Mouse (Mus musculus) forebrain, embryonic 10.5 days (tissue): Measurements from ENCODE around the gene Bach1. TPM values are rescaled to one million over a fixed set of nuclear protein-coding genes. Genes with fewer than 3 reads are reported as not detected.
A peak's percentile ranks its signal among the peaks of the same experiment; 100 is the strongest.

Experiments
- DNase-seq: peaks from one replicate; pipeline ENCODE4 v3.0.0-alpha.2; 2017; ENCODE audit warnings: low spot score; ENCODE audit errors: extremely low spot score
- H3K27ac ChIP-seq: fragments of 300-500 bp; sonication (generic); 2 replicates; pipeline ENCODE4 v1.5.1; 2016; ENCODE audit warnings: mild to moderate bottlenecking
- H3K27me3 ChIP-seq: fragments of 300-500 bp; sonication (generic); 2 replicates; pipeline ENCODE4 v1.6.1; 2016; ENCODE audit warnings: mild to moderate bottlenecking; ENCODE audit not compliant: poor library complexity, severe bottlenecking
- H3K36me3 ChIP-seq: fragments of 300-500 bp; sonication (generic); replicated peaks from 2 replicates; pipeline ENCODE4 v1.6.1; 2016; ENCODE audit warnings: mild to moderate bottlenecking, moderate library complexity
- H3K4me1 ChIP-seq: fragments of 300-500 bp; sonication (generic); 2 replicates; pipeline ENCODE4 v1.6.1; 2016
- H3K4me3 ChIP-seq: fragments of 300-500 bp; sonication (generic); 2 replicates; pipeline ENCODE4 v1.5.1; 2016; ENCODE audit warnings: mild to moderate bottlenecking, moderate library complexity
- H3K9me3 ChIP-seq: fragments of 300-500 bp; sonication (generic); 2 replicates; pipeline ENCODE4 v1.6.1; 2016; ENCODE audit warnings: mild to moderate bottlenecking, moderate library complexity
- WGBS: fragments of 180-500 bp; shearing (Covaris S2); methylation state at CpG from one replicate; pipeline ENCODE4 v1.1.7; 2016; 5-methylcytosine and 5-hydroxymethylcytosine counted together
- polyA plus RNA-seq: library from polyadenylated mRNA; unstranded; fragments of >200 nt; fragmentation: Nextera tagmentation; extraction: Ambion mirVana; gene quantifications from 2 replicates; pipeline ENCODE4 v1.2.1, GENCODE M21; 2016

Bach1 gene
- polyA plus RNA-seq, 1 experiment from 2014 or later, result 12.0 TPM

DNA sequence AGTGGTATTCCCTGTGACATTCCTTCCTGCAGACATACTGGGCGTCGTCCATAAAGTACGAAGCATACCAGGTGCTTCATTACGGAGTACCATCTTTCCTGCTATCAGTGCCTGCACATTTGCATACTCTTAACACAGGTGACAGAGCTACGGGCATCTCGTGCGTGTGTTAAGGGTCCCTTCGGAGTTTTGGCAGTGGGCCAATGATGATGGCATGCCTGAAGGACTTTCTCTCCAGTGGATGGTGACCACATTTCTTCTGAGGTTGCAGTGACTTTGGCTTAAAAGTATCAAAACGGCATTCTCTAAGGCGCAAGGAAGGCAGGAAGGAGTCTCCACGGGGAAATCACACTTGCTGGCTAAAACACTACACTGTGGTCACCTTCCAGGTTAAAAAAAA lies 37.4 kb downstream of the Bach1 start:
- peaks cover 8% of the 10 kb centered on the region for H3K36me3 ChIP-seq
- DNase-seq, result no peak
- H3K27ac ChIP-seq, result no peak overlapping the region
- H3K27me3 ChIP-seq, result no peaks in the 10 kb centered on the region
- H3K4me1 ChIP-seq, result peaks cover 13% of the 10 kb centered on the region
- 93% methylated on average over 11 of the region's 11 CpGs for WGBS
- H3K9me3 ChIP-seq, result no peaks in the 10 kb centered on the region
- no peak overlapping the region for H3K4me3 ChIP-seq

- DNase-seq, result no peak
- H3K27me3 ChIP-seq, result no peaks in the 10 kb centered on the region
- no peak overlapping the region for H3K27ac ChIP-seq
- peaks cover 13% of the 10 kb centered on the region for H3K4me1 ChIP-seq
- no peaks in the 10 kb centered on the region for H3K9me3 ChIP-seq
- 78% methylated on average over 8 of the region's 8 CpGs for WGBS
- no peak overlapping the region for H3K4me3 ChIP-seq
- peaks cover 5% of the 10 kb centered on the region; the same call in 1 of the 2 replicates for H3K36me3 ChIP-seq
Observed at GRCm38 (mm10) chr16:87737296-87737695, 38.6 kb downstream of the Bach1 start.

- Histone ChIP-seq H3K4me1 (peaks cover 13% of the 10 kb centered on the region), H3K27ac (no peak overlapping the region), H3K4me3 (no peak overlapping the region), H3K9me3 (no peaks in the 10 kb centered on the region), H3K36me3 (peaks cover 5% of the 10 kb centered on the region; the same call in 1 of the 2 replicates), H3K27me3 (no peaks in the 10 kb centered on the region)
- DNase-seq, result no peak
- WGBS, result 93% methylated on average over 21 of the region's 21 CpGs
Observed at GRCm38 (mm10) chr16:87737842-87738639, 39.3 kb downstream of the Bach1 start.

DNA sequence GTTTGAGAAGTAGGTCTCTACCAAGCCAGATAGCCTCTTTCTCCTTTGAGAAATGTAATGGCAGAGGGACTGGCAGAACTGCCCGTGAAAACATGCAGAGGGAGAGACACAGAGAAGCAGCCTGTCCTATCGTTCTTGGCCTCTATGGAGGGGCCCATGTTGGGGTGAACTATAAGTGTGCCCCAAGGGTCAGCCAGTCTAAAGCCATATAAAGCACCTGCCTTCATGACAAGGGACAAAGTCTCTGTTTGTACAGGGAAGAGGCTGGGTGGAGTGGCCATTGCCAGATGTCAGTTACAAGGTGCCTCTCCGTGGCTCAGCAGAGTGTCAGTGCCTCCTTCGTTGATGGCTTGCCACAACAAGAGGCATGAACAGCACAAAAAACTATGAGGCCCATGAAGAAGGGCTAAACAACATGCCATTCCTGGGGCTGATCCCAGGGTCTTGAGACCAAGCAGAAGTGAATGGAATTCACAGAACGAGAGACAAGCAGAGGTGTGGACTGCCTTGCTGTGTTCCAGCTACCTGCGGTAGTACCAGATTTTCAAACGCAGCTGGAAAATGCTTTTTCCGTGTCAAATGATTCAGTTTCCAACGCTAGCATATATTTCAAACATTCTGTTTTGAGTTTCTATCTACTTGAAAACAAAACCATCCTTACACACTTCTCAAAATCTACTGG lies 42.4 kb downstream of the Bach1 start:
- H3K4me3 ChIP-seq, result no peak overlapping the region
- H3K9me3 ChIP-seq, result no peaks in the 10 kb centered on the region
- no peak for DNase-seq
- peaks cover 8% of the 10 kb centered on the region for H3K4me1 ChIP-seq
- H3K36me3 ChIP-seq, result no peaks in the 10 kb centered on the region
- WGBS, result 92% methylated on average over 9 of the region's 9 CpGs
- H3K27me3 ChIP-seq, result no peaks in the 10 kb centered on the region
- H3K27ac ChIP-seq, result no peak overlapping the region

- H3K27me3 ChIP-seq, result no peaks in the 10 kb centered on the region
- DNase-seq, result no peak
- H3K4me3 ChIP-seq, result no peak overlapping the region
- no peaks in the 10 kb centered on the region for H3K36me3 ChIP-seq
- H3K9me3 ChIP-seq, result no peaks in the 10 kb centered on the region
- H3K4me1 ChIP-seq, result peaks cover 8% of the 10 kb centered on the region
- WGBS, result 50% methylated on average over 3 of the region's 3 CpGs
- H3K27ac ChIP-seq, result peak overlapping the region; percentile 44; the same call in 1 of the 2 replicates
Observed at GRCm38 (mm10) chr16:87743661-87744060, 44.9 kb downstream of the Bach1 start.

GRCm38 (mm10) chr16:87744338-87744737 lies 45.6 kb downstream of the Bach1 start:
- no peak overlapping the region for H3K27ac ChIP-seq
- no peaks in the 10 kb centered on the region for H3K36me3 ChIP-seq
- peaks cover 8% of the 10 kb centered on the region for H3K4me1 ChIP-seq
- no peaks in the 10 kb centered on the region for H3K9me3 ChIP-seq
- H3K27me3 ChIP-seq, result no peaks in the 10 kb centered on the region
- DNase-seq, result no peak
- 92% methylated on average over 2 of the region's 2 CpGs for WGBS
- H3K4me3 ChIP-seq, result no peak overlapping the region

DNA sequence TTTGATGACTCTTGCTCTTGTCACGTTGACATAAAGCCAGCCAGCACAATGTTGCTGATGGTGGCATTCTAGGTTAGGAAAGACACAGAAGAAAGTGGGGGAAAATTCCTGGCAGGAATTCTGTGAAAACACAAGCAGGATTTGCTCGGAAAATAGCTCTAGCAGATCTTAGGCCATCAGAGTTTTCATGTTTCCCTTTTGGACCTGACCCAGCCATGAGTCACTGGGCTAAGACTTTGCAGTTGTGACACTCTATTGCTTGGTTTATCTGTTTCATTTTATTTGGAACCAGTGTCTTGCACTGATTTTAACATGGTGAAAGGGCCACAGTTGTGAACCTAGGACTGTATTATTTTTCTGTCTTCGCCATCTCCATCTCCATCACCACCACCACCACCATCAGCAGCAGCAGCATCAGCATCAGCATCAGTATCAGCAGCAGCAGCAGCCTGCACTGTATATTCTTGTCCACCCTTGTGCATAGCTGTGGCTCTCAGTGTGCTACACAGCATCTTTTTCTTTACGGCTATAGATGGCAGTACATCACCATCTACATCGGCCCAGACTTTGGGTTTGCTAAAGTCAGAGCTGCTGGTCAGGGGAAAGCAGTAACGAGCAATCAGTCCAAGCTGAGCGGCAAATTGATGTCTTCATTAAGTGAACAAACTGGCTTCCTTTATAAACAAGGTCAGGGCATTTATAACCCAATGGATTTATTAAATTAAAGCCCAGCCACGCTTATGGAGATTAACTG lies 46.6 kb downstream of the Bach1 start:
- no peak overlapping the region for H3K4me3 ChIP-seq
- H3K4me1 ChIP-seq, result peaks cover 8% of the 10 kb centered on the region
- no peaks in the 10 kb centered on the region for H3K9me3 ChIP-seq
- no peaks in the 10 kb centered on the region for H3K36me3 ChIP-seq
- H3K27ac ChIP-seq, result no peak overlapping the region
- DNase-seq, result no peak
- no peaks in the 10 kb centered on the region for H3K27me3 ChIP-seq
- 83% methylated on average over 8 of the region's 8 CpGs for WGBS

GRCm38 (mm10) chr16:87746728-87747127 lies 48.0 kb downstream of the Bach1 start:
- H3K9me3 ChIP-seq, result no peaks in the 10 kb centered on the region
- H3K27ac ChIP-seq, result no peak overlapping the region
- no peaks in the 10 kb centered on the region for H3K36me3 ChIP-seq
- WGBS, result 18% methylated on average over 5 of the region's 5 CpGs
- H3K4me1 ChIP-seq, result peaks cover 8% of the 10 kb centered on the region
- H3K4me3 ChIP-seq, result no peak overlapping the region
- peak; percentile 63 for DNase-seq
- no peaks in the 10 kb centered on the region for H3K27me3 ChIP-seq

GRCm38 (mm10) chr16:87751243-87751642 lies 52.5 kb downstream of the Bach1 start:
- DNase-seq, result no peak
- Histone ChIP-seq H3K4me1 (no peaks in the 10 kb centered on the region), H3K9me3 (no peaks in the 10 kb centered on the region), H3K36me3 (no peaks in the 10 kb centered on the region), H3K27me3 (no peaks in the 10 kb centered on the region), H3K4me3 (no peak overlapping the region), H3K27ac (no peak overlapping the region)
- 95% methylated on average over 13 of the region's 13 CpGs for WGBS

DNA sequence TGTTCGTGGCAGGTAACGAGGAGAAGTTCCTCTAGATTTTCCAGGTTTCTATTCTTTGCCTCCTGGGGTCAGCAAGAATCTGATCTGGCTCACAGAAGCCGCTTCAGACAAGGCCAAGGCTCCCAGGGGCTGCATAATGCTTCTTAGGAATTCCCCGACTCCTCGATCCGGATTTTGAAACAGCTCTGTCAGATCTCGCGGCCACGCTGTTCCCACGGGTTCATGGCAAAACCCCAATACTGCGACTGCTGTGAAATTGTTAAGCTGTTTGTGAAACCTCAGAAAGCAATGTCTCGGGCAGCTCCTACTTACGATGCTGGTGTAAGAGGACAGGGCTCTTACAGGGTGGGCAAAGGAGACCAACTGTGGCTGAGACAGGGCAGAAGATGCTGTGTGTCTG lies 53.7 kb downstream of the Bach1 start:
- Histone ChIP-seq H3K36me3 (no peaks in the 10 kb centered on the region), H3K4me1 (no peaks in the 10 kb centered on the region), H3K27ac (no peak overlapping the region), H3K4me3 (no peak overlapping the region), H3K9me3 (no peaks in the 10 kb centered on the region), H3K27me3 (no peaks in the 10 kb centered on the region)
- 87% methylated on average over 13 of the region's 13 CpGs for WGBS
- DNase-seq, result no peak

DNA sequence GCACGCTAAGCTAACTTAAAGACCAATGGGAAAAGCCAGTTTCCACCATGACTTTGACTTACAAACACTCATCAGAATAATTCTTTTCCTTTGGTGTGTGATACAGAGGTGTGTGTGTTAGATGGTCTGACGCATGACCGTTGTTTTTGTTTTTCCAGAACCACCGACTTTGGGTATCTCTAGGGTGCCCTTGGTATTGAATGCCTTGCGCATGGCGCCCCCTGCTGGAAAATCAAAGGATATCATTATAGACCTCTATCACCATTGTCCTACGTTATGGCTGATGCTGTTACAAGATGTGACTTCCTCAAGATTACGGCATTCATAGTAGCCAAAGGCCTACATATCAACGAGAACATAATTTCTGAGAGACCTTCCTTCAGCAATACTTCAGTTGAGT lies 56.1 kb downstream of the Bach1 start:
- H3K27ac ChIP-seq, result no peak overlapping the region
- no peaks in the 10 kb centered on the region for H3K4me1 ChIP-seq
- WGBS, result 71% methylated on average over 9 of the region's 9 CpGs
- no peaks in the 10 kb centered on the region for H3K27me3 ChIP-seq
- H3K4me3 ChIP-seq, result no peak overlapping the region
- no peak for DNase-seq
- H3K9me3 ChIP-seq, result no peaks in the 10 kb centered on the region
- no peaks in the 10 kb centered on the region for H3K36me3 ChIP-seq

DNA sequence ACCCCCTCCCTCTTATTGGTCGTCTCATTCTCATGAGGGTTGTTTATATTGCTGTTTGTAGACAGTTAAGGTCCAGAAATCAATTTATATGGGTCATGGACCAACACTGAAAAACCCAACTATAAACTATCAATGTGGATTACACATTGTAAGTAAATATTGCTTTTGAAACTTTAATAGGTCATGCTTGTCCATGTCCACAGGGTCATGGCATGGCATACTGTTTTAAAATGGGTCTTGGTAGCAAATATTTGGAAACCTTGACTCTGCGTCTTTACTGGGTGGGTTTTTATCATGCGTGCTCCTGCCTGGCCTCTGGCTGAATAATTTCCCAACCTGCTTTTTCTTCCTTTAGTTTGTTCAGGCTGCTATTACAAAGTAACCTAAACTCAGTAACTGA lies 57.2 kb downstream of the Bach1 start:
- Histone ChIP-seq H3K4me1 (no peaks in the 10 kb centered on the region), H3K36me3 (no peaks in the 10 kb centered on the region), H3K9me3 (no peaks in the 10 kb centered on the region), H3K27me3 (no peaks in the 10 kb centered on the region), H3K4me3 (no peak overlapping the region), H3K27ac (no peak overlapping the region)
- no peak for DNase-seq
- WGBS, result 84% methylated on average over 3 of the region's 3 CpGs

DNA sequence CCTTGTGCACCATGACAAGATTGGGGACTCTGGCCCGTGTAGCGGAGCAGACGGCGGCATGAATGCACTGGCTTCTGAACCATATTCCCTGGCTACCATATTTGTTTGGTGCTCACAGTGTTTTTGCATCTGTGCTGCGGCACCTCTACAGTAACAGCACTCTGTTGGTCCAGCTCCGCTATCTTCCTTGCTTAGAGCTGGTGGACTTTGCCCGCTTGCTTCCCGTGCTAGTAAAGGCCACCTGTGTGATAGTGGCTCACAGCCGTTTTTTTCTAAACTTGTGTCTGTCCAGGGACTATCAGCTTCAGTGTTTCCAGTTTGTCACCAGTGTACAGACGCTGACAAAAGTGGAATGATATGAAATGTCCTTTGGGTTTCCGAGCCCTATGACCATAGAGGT lies 59.3 kb downstream of the Bach1 start:
- Histone ChIP-seq H3K4me1 (no peaks in the 10 kb centered on the region), H3K9me3 (no peaks in the 10 kb centered on the region), H3K36me3 (no peaks in the 10 kb centered on the region), H3K27ac (no peak overlapping the region), H3K4me3 (no peak overlapping the region), H3K27me3 (no peaks in the 10 kb centered on the region)
- no peak for DNase-seq
- 94% methylated on average over 11 of the region's 11 CpGs for WGBS
